Mouse (Mus musculus): ENCODE data around the gene Slc44a3. TPM values are rescaled to one million over a fixed set of nuclear protein-coding genes. Genes with fewer than 3 reads are reported as not detected.

Gene Slc44a3
- polyA plus RNA-seq, 1 experiment from 2014 or later, result 1.1 TPM

DNA sequence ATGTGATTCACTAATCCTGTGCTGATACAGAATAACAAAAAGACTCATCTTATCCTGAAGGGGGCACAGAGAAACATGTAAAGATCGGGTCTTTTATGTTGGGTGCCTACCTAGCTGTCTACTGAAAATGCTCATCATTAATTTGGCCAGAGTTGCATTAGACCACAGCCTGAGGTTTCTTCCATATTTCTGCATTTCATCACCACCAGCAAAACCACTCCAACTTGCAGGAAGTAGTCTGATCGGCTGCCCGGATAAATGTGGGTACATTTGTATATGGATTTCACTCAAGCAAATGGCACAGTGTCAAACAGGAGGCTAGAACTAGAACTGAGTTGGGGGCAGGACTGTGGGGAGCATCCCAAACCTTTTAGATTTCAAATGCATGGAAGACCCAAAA lies 11.1 kb downstream of the Slc44a3 start:
- 88% methylated on average over 3 of the region's 3 CpGs for WGBS

DNA sequence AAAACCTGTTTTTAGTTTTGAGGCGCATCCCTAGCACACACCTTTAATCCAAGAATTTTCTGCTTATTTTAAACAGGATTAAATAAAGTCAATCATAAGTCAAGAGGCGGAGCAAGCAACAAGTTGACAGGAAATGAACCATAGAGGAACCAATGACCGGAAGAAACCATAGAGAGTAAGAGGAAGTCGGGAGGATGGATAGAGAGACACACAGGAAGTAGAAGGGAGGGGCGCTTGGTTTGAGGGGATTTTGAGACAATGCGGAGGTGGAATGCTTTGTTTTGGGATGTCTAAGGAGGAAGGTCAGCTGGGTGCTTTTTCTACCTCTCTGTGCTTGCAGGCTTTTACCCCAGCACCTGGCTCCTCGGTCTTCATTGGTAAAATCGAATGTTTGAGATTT lies 15.2 kb downstream of the Slc44a3 start:
- H3K9ac ChIP-seq, result no peak overlapping the region
- no peaks in the 10 kb centered on the region for H3K9me3 ChIP-seq (ENCODE audit: control insufficient read depth, low read length)
- no peak overlapping the region for H3K27ac ChIP-seq
- ATAC-seq (ENCODE audit: low FRiP score) (no peak), DNase-seq (ENCODE audit: low spot score) (no peak)
- no peak overlapping the region for H3K4me3 ChIP-seq (replicated peaks; ENCODE audit: low read length)
- WGBS, result 96% methylated on average over 8 of the region's 8 CpGs
- H3K4me1 ChIP-seq (replicated peaks; ENCODE audit: control insufficient read depth, insufficient read depth, low read length), result no peaks in the 10 kb centered on the region
- H3K4me2 ChIP-seq (replicated peaks), result no peak overlapping the region
- no peaks in the 10 kb centered on the region for H3K27me3 ChIP-seq (ENCODE audit: control insufficient read depth, insufficient read depth, low read length)
- H3K36me3 ChIP-seq (replicated peaks; ENCODE audit: control insufficient read depth, insufficient read depth), result no peaks in the 10 kb centered on the region

More for the DNA sequence above, 11.1 kb downstream of the Slc44a3 start:
- H3K9ac ChIP-seq, result no peak overlapping the region
- DNase-seq (ENCODE audit: low spot score) (no peak), ATAC-seq (ENCODE audit: low FRiP score) (no peak)
- no peak overlapping the region for H3K4me3 ChIP-seq (replicated peaks; ENCODE audit: low read length)
- no peaks in the 10 kb centered on the region for H3K36me3 ChIP-seq (replicated peaks; ENCODE audit: control insufficient read depth, insufficient read depth)
- no peak overlapping the region for H3K27ac ChIP-seq
- H3K4me1 ChIP-seq (replicated peaks; ENCODE audit: control insufficient read depth, insufficient read depth, low read length), result no peaks in the 10 kb centered on the region
- no peaks in the 10 kb centered on the region for H3K27me3 ChIP-seq (ENCODE audit: control insufficient read depth, insufficient read depth, low read length)
- H3K4me2 ChIP-seq (replicated peaks), result no peak overlapping the region
- H3K9me3 ChIP-seq (ENCODE audit: control insufficient read depth, low read length), result no peaks in the 10 kb centered on the region

DNA sequence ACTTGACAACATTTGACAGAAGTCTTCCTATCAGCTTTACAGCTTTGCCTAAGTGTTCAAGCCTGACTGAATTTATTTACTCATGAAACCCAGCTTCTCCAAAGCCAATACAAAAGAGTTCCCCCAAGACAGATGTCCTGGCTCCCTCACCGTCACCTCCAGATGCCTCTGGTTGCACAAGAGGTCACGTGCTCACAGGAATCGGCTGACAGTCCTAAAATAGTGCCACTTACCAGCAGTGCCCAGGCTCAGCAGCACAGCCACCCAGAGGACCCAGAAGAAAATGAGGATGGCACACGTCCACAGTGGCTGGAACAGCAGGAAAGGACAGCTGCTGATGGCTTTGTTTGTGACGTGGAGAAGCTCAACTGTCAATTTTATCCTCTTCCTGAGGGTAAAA lies 23.1 kb downstream of the Slc44a3 start:
- H3K4me2 ChIP-seq (replicated peaks), result no peak overlapping the region
- no peak overlapping the region for H3K4me3 ChIP-seq (replicated peaks; ENCODE audit: low read length)
- no peak overlapping the region for H3K9ac ChIP-seq
- H3K36me3 ChIP-seq (replicated peaks; ENCODE audit: control insufficient read depth, insufficient read depth), result no peaks in the 10 kb centered on the region
- ATAC-seq (ENCODE audit: low FRiP score) (no peak), DNase-seq (ENCODE audit: low spot score) (no peak)
- H3K27ac ChIP-seq, result no peak overlapping the region
- H3K4me1 ChIP-seq (replicated peaks; ENCODE audit: control insufficient read depth, insufficient read depth, low read length), result no peaks in the 10 kb centered on the region
- H3K27me3 ChIP-seq (ENCODE audit: control insufficient read depth, insufficient read depth, low read length), result no peaks in the 10 kb centered on the region
- no peaks in the 10 kb centered on the region for H3K9me3 ChIP-seq (ENCODE audit: control insufficient read depth, low read length)
- 58% methylated on average over 5 of the region's 5 CpGs for WGBS

DNA sequence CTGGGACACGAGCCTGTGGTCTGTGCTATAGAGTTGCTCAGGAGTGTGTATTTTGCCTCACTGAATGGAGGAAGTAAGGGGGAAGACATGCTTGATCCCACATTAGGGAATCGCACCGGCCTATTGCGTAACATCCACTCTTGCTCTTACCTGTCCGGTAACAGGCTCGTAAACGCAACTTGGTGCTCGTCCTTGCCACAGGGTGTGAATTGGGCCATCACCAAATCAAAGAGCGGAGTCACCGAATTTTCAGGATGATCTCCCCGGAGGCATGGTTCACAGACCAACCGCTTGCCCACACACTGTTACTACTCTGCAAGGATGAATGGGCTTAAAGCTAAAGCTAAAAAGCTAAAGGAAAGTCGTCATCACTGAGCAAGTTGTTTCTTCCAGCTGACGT lies 24.5 kb downstream of the Slc44a3 start:
- DNase-seq (ENCODE audit: low spot score), result no peak
- Histone ChIP-seq H3K4me2 (replicated peaks) (no peak overlapping the region), H3K27ac (no peak overlapping the region), H3K36me3 (replicated peaks; ENCODE audit: control insufficient read depth, insufficient read depth) (no peaks in the 10 kb centered on the region), H3K9ac (no peak overlapping the region), H3K4me3 (replicated peaks; ENCODE audit: low read length) (no peak overlapping the region), H3K4me1 (replicated peaks; ENCODE audit: control insufficient read depth, insufficient read depth, low read length) (no peaks in the 10 kb centered on the region), H3K9me3 (ENCODE audit: control insufficient read depth, low read length) (no peaks in the 10 kb centered on the region), H3K27me3 (ENCODE audit: control insufficient read depth, insufficient read depth, low read length) (no peaks in the 10 kb centered on the region)
- no peak for ATAC-seq (ENCODE audit: low FRiP score)
- 97% methylated on average over 14 of the region's 14 CpGs for WGBS

DNA sequence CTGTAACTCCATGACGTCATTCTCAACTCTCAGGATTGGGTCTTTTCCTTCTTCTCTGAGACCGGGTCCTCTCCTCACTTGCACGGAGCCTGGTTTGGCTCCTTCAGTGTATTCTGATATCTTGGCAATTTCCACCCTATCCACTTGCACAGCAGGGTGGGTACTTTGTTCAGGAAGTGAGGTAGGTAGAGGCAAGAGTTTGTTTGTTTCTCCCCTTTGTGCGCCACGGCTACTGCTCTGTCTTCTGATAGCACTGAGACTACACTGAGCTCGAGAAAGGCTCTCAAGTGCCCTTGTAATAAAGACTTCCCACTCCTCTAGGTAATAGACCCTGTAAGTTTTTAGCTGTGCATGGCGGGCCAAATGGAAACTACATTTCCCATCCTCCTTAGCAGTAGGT lies 25.4 kb downstream of the Slc44a3 start:
- WGBS, result 91% methylated on average over 7 of the region's 7 CpGs

DNA sequence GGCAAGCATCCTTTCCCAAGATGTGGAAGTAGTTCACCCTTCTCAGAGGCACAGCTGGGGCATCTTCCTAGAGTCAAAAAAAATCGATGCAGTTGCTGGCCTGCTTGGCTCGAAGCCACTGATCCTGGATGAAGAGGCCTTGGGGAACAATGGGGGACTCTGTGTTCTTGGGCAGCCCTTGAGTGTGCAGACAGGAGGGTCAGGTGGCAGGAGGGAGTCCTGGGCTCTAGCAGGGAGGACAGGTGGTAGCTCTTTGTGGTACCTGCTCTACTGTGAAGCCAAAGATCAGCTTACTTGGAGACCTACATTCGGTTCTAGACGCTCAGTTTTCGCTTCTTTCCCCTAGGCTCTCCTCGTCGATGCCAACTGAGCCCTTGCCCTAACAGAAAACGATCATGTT lies 26.0 kb downstream of the Slc44a3 start:
- H3K27ac ChIP-seq, result no peak overlapping the region
- ATAC-seq (ENCODE audit: low FRiP score) (no peak), DNase-seq (ENCODE audit: low spot score) (no peak)
- WGBS, result 83% methylated on average over 8 of the region's 8 CpGs
- H3K9ac ChIP-seq, result no peak overlapping the region
- no peaks in the 10 kb centered on the region for H3K27me3 ChIP-seq (ENCODE audit: control insufficient read depth, insufficient read depth, low read length)
- no peak overlapping the region for H3K4me3 ChIP-seq (replicated peaks; ENCODE audit: low read length)
- no peak overlapping the region for H3K4me2 ChIP-seq (replicated peaks)
- H3K4me1 ChIP-seq (replicated peaks; ENCODE audit: control insufficient read depth, insufficient read depth, low read length), result no peaks in the 10 kb centered on the region
- no peaks in the 10 kb centered on the region for H3K9me3 ChIP-seq (ENCODE audit: control insufficient read depth, low read length)
- no peaks in the 10 kb centered on the region for H3K36me3 ChIP-seq (replicated peaks; ENCODE audit: control insufficient read depth, insufficient read depth)

More for the DNA sequence above, 25.4 kb downstream of the Slc44a3 start:
- Histone ChIP-seq H3K4me3 (replicated peaks; ENCODE audit: low read length) (no peak overlapping the region), H3K4me1 (replicated peaks; ENCODE audit: control insufficient read depth, insufficient read depth, low read length) (no peaks in the 10 kb centered on the region), H3K27me3 (ENCODE audit: control insufficient read depth, insufficient read depth, low read length) (no peaks in the 10 kb centered on the region), H3K27ac (no peak overlapping the region), H3K9ac (no peak overlapping the region), H3K4me2 (replicated peaks) (no peak overlapping the region), H3K9me3 (ENCODE audit: control insufficient read depth, low read length) (no peaks in the 10 kb centered on the region), H3K36me3 (replicated peaks; ENCODE audit: control insufficient read depth, insufficient read depth) (no peaks in the 10 kb centered on the region)
- DNase-seq (ENCODE audit: low spot score) (no peak), ATAC-seq (ENCODE audit: low FRiP score) (no peak)

DNA sequence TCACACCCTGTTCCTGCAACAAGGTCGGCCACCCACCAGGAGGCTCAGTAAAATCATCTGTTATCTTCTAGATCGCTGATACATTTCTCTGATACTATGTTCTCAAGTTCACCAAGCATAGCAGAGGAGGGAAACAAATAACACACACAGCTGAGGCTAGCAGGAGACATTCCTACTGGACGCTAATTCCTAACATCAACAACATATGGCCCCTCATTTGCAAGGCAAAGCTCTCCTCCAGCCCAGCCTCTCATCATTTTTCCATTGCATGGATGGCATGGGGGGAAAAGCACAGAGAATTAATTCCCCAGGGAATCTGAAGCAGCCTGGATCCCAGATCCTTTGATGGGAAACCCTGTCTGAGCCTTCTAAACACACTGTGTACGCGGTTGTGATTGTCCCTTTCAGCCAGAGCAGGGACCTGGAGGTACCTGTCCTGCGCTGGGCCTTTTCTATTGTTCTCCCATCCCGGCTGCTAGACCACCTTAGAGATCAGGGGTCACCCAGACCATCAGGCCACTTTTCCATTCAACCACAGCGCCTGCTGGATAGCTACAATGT lies 27.2 kb downstream of the Slc44a3 start:
- no peak for DNase-seq (ENCODE audit: low spot score)
- no peak overlapping the region for H3K4me2 ChIP-seq (replicated peaks)

DNA sequence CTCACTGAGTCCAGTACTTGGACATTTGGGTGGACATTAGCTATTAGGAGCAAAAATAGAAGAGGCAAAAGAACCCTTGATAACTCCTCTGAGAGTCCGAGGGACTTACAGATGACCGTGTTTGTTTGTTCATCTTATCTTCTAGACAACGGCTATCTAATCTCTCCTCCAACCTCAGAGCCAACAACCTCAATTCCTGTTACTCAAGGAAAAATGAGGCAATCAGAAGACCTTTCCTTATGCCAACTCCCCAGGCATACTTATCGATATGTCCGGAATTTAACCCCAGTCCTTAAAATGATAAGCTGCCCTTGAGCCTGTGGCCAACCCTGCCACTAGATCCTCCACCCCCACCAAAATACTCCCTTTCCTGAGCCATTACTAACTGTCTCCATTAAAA lies 31.5 kb downstream of the Slc44a3 start:
- no peak overlapping the region for H3K27ac ChIP-seq
- H3K4me2 ChIP-seq (replicated peaks), result no peak overlapping the region
- H3K9me3 ChIP-seq (ENCODE audit: control insufficient read depth, low read length), result no peaks in the 10 kb centered on the region
- WGBS, result 98% methylated on average over 5 of the region's 5 CpGs
- no peaks in the 10 kb centered on the region for H3K27me3 ChIP-seq (ENCODE audit: control insufficient read depth, insufficient read depth, low read length)
- no peak for ATAC-seq (ENCODE audit: low FRiP score)
- no peaks in the 10 kb centered on the region for H3K36me3 ChIP-seq (replicated peaks; ENCODE audit: control insufficient read depth, insufficient read depth)
- H3K4me3 ChIP-seq (replicated peaks; ENCODE audit: low read length), result no peak overlapping the region
- H3K9ac ChIP-seq, result no peak overlapping the region
- no peak for DNase-seq (ENCODE audit: low spot score)
- H3K4me1 ChIP-seq (replicated peaks; ENCODE audit: control insufficient read depth, insufficient read depth, low read length), result no peaks in the 10 kb centered on the region

More for the DNA sequence above, 27.2 kb downstream of the Slc44a3 start:
- no peaks in the 10 kb centered on the region for H3K9me3 ChIP-seq (ENCODE audit: control insufficient read depth, low read length)
- no peaks in the 10 kb centered on the region for H3K4me1 ChIP-seq (replicated peaks; ENCODE audit: control insufficient read depth, insufficient read depth, low read length)
- 60% methylated on average over 8 of the region's 8 CpGs for WGBS
- no peaks in the 10 kb centered on the region for H3K36me3 ChIP-seq (replicated peaks; ENCODE audit: control insufficient read depth, insufficient read depth)
- H3K27me3 ChIP-seq (ENCODE audit: control insufficient read depth, insufficient read depth, low read length), result no peaks in the 10 kb centered on the region
- H3K4me3 ChIP-seq (replicated peaks; ENCODE audit: low read length), result no peak overlapping the region
- H3K9ac ChIP-seq, result no peak overlapping the region
- ATAC-seq (ENCODE audit: low FRiP score), result no peak
- no peak overlapping the region for H3K27ac ChIP-seq

DNA sequence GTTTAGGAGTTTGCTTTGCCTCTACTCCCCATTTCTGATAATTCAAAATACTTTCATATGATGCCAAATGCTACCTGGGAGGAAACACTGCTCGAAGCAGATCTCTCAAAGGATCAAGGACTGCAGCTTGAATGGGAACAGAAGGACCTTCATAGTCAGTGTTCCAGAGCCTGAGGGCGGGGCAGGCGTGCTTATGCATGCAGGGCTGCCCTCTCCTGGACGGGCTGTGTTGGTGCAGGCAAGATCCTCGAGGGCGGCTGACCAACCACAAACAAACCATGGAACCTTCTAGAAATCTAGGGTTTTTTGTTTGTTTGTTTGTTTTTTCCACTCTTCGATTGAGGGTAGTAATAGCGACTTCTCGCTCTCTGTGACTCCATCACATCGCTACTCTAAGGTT lies 32.0 kb downstream of the Slc44a3 start:
- no peak for ATAC-seq (ENCODE audit: low FRiP score)
- H3K4me2 ChIP-seq (replicated peaks), result no peak overlapping the region
- H3K27ac ChIP-seq, result no peak overlapping the region
- no peaks in the 10 kb centered on the region for H3K4me1 ChIP-seq (replicated peaks; ENCODE audit: control insufficient read depth, insufficient read depth, low read length)
- H3K36me3 ChIP-seq (replicated peaks; ENCODE audit: control insufficient read depth, insufficient read depth), result no peaks in the 10 kb centered on the region
- no peak overlapping the region for H3K4me3 ChIP-seq (replicated peaks; ENCODE audit: low read length)
- 58% methylated on average over 10 of the region's 10 CpGs for WGBS
- H3K27me3 ChIP-seq (ENCODE audit: control insufficient read depth, insufficient read depth, low read length), result no peaks in the 10 kb centered on the region
- peak; percentile 55 for DNase-seq (ENCODE audit: low spot score)
- H3K9me3 ChIP-seq (ENCODE audit: control insufficient read depth, low read length), result no peaks in the 10 kb centered on the region
- H3K9ac ChIP-seq, result no peak overlapping the region

DNA sequence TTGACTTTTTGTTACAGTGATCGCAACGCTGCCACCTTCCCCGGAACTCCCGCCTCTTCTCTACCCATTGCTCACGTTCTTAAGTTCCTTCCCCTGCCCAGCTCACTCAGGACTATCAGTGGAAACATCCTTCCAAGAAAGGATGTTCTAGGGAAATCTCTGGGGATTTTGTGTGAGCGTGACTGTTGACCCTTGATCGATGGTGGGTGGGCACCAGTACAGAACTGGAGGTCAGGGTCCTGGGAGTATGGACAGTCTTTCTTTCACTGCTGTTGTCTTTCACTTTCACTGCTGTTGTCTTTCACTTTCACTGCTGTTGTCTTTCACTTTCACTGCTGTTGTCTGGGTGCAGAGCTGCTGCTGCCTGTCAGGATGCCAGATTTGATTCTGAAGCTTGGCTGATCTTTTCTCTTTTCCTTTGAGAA lies 38.2 kb downstream of the Slc44a3 start:
- H3K36me3 ChIP-seq (replicated peaks; ENCODE audit: control insufficient read depth, insufficient read depth), result no peaks in the 10 kb centered on the region
- 82% methylated on average over 7 of the region's 7 CpGs for WGBS
- no peak for ATAC-seq (ENCODE audit: low FRiP score)
- no peaks in the 10 kb centered on the region for H3K9me3 ChIP-seq (ENCODE audit: control insufficient read depth, low read length)
- no peak overlapping the region for H3K9ac ChIP-seq
- no peak overlapping the region for H3K4me3 ChIP-seq (replicated peaks; ENCODE audit: low read length)
- H3K4me2 ChIP-seq (replicated peaks), result no peak overlapping the region
- no peak for DNase-seq (ENCODE audit: low spot score)
- H3K27me3 ChIP-seq (ENCODE audit: control insufficient read depth, insufficient read depth, low read length), result no peaks in the 10 kb centered on the region
- peaks cover 13% of the 10 kb centered on the region for H3K4me1 ChIP-seq (replicated peaks; ENCODE audit: control insufficient read depth, insufficient read depth, low read length)
- H3K27ac ChIP-seq, result no peak overlapping the region
